Mouse (Mus musculus): ENCODE data around the gene Cops6. TPM values are rescaled to one million over a fixed set of nuclear protein-coding genes. Genes with fewer than 3 reads are reported as not detected.
A peak's percentile ranks its signal among the peaks of the same experiment; 100 is the strongest.

The Cops6 gene
- total RNA-seq (2012; rRNA removed) (78.4 and 80.6 TPM in 2 replicates), total RNA-seq (2014; rRNA removed) (86.4 and 88.4 TPM in 2 replicates), polyA plus RNA-seq (2012; ENCODE audit: insufficient read length, low read depth) (205 and 210 TPM in 2 replicates)

DNA sequence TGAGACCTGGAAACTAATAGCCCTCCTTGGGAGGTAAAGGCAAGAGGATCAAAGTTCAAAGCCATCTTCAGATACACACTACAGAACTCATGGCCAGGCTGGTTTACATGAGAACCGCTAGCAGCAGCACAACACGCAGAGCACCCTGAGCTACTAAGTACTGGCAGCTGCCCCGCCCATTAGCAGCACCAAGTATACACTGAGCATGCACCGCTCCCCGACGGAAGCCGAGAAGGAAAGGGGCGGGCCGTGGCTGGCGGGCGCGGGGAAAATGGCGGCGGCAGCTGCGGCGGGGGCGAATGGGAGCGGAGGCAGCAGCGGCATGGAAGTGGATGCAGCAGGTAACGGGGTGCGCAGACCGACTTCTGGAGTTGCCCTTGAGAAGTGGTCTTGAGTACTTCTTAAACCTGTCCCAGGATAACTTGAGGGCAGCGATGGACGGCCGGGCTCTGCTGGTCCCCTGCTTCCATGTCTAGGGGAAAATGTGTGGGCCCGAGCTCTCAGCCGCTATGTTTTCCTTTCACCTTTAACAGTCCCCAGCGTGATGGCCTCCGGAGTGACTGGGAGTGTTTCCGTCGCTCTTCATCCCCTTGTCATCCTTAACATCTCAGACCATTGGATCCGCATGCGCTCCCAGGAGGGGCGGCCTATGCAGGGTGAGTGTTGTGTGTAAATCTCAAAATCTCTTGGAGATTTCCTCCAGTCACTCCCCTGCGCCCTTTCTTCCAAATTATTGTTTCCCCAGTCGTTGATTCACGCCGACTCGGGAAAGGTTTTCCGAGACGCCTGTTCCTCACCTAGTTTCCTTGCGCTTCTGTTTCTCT is at the start of gene Cops6:
Cops6 (plus strand) TSS at position 230 of the 824 bp plus-strand sequence.
- in situ Hi-C loops (cut with MboI; ENCODE audit: low pct_ligation_motif_present, low pct_unique_long_range_greater_than_20kb, low sequenced_read_pairs) (loop anchor here (5.0 kb wide), 1 partner anchor 54 kb away; no protein-coding TSS in a partner anchor), dilution Hi-C loops (cut with MboI; ENCODE audit: extremely low pct_ligation_motif_present, extremely low pct_unique_long_range_greater_than_20kb, low sequenced_read_pairs) (no loop called here)
- Histone ChIP-seq H3K4me1 (ENCODE audit: control insufficient read depth in 1 of 2, insufficient read depth in 2 of 2) (peaks cover 0 to 22% of the 10 kb centered on the region in 2 experiments; a peak in 2 of 4 replicates), H3K4me2 (ENCODE audit: insufficient read depth, low read depth, poor library complexity, severe bottlenecking) (peak within 1 kb of the TSS; percentile 88), H3K79me2 (replicated peaks; ENCODE audit: control insufficient read depth, extremely low read depth, insufficient read depth, poor library complexity, severe bottlenecking) (peaks cover 6% of the 10 kb centered on the region; the same call in 1 of the 2 replicates), H3K27me3 (replicated peaks) (no peaks in the 10 kb centered on the region), H3K27ac (ENCODE audit: insufficient read depth, low read depth) (no peak within 1 kb of the TSS), H3K4me3 (replicated peaks in 1 of 3; ENCODE audit: low read depth in 2 of 3, low read length in 2 of 3, poor library complexity in 1 of 3) (peak within 1 kb of the TSS; percentile 62 to 90 (median 79)), H3K9ac (ENCODE audit: insufficient read depth, low read depth) (peak within 1 kb of the TSS; percentile 79), H3K36me3 (replicated peaks in 1 of 2; ENCODE audit: control insufficient read depth in 1 of 2, insufficient read depth in 1 of 2, low read length in 1 of 2) (peaks cover 36 to 40% of the 10 kb centered on the region in 2 experiments), H3K9me3 (replicated peaks; ENCODE audit: low read length) (no peaks in the 10 kb centered on the region)
- DNase-seq (ENCODE audit: extremely low read depth), result peak; percentile 93
- 0 out of 2 replicates have a peak, but pooled peaks have one; percentile 79 for TF ChIP-seq RCOR1 (conservative IDR thresholded peaks at IDR 0.05; ENCODE audit: low read depth, low read length)
- 0 out of 2 replicates have a peak, but pooled peaks have one; percentile 25 for TF ChIP-seq MAFK (IDR thresholded peaks at IDR 0.05; ENCODE audit: insufficient replicate concordance, low read length)
- no peak for TF ChIP-seq MYC (IDR thresholded peaks at IDR 0.05; ENCODE audit: low read depth, low read length)
- TF ChIP-seq MEF2A (IDR thresholded peaks at IDR 0.05; ENCODE audit: borderline replicate concordance, low read depth, low read length), result peak; percentile 78
- peak; percentile 93 for TF ChIP-seq NRF1 (IDR thresholded peaks at IDR 0.05; ENCODE audit: low read depth, low read length)
- peak; percentile 93 for TF ChIP-seq MXI1 (IDR thresholded peaks at IDR 0.05; ENCODE audit: low read depth, low read length)
- TF ChIP-seq POLR2AphosphoS2 (IDR thresholded peaks at IDR 0.05; ENCODE audit: low read depth, low read length), result peak; percentile 93
- no peak for TF ChIP-seq PAX5 (IDR thresholded peaks at IDR 0.05; ENCODE audit: low read length)
- TF ChIP-seq IRF4 (IDR thresholded peaks at IDR 0.05; ENCODE audit: low read depth, low read length), result peak; percentile 69; the same call in 1 of the 2 replicates
- TF ChIP-seq MAX (IDR thresholded peaks at IDR 0.05; ENCODE audit: low read length), result peak; percentile 74
- peak; percentile 34; the same call in 1 of the 2 replicates for TF ChIP-seq CHD2 (IDR thresholded peaks at IDR 0.05; ENCODE audit: low read length)
- 0 out of 2 replicates have a peak, but pooled peaks have one; percentile 45 for TF ChIP-seq TBP (conservative IDR thresholded peaks at IDR 0.05; ENCODE audit: low read depth, low read length)
- TF ChIP-seq ZKSCAN1 (IDR thresholded peaks at IDR 0.05; ENCODE audit: borderline replicate concordance, low read depth, low read length), result no peak
- TF ChIP-seq TCF12 (IDR thresholded peaks at IDR 0.05; ENCODE audit: low read depth, low read length), result peak; percentile 97
- peak; percentile 56; the same call in 1 of the 2 replicates for TF ChIP-seq E2F4 (IDR thresholded peaks at IDR 0.05; ENCODE audit: insufficient replicate concordance, low read depth, low read length)
- TF ChIP-seq CTCF (conservative IDR thresholded peaks at IDR 0.05 in 1 of 2, IDR thresholded peaks at IDR 0.05 in 1 of 2; ENCODE audit: low read depth in 2 of 2, low read length in 2 of 2), result no peak
- peak; percentile 88 for TF ChIP-seq NELFE (IDR thresholded peaks at IDR 0.05; ENCODE audit: low read depth, low read length)
- TF ChIP-seq ETS1 (conservative IDR thresholded peaks at IDR 0.05; ENCODE audit: low read depth, low read length), result 0 out of 2 replicates have a peak, but pooled peaks have one; percentile 15
- peak; percentile 94 for TF ChIP-seq ZMIZ1 (IDR thresholded peaks at IDR 0.05; ENCODE audit: low read depth, low read length)
- TF ChIP-seq HCFC1 (IDR thresholded peaks at IDR 0.05; ENCODE audit: low read depth, low read length), result peak; percentile 94
- no peak for TF ChIP-seq USF2 (conservative IDR thresholded peaks at IDR 0.05; ENCODE audit: low read depth, low read length)
- no peak for TF ChIP-seq ZNF384 (IDR thresholded peaks at IDR 0.05; ENCODE audit: low read depth, low read length)
- TF ChIP-seq POLR2A (IDR thresholded peaks at IDR 0.05; ENCODE audit: low read depth, low read length), result peak; percentile 89
- no peak for TF ChIP-seq ZC3H11A (IDR thresholded peaks at IDR 0.05; ENCODE audit: low read depth, low read length)
- TF ChIP-seq ELF1 (IDR thresholded peaks at IDR 0.05; ENCODE audit: low read depth, low read length), result peak; percentile 73
- TF ChIP-seq SMC3 (IDR thresholded peaks at IDR 0.05; ENCODE audit: low read depth, low read length), result no peak
- peak; percentile 89 for TF ChIP-seq SIN3A (IDR thresholded peaks at IDR 0.05; ENCODE audit: low read length)
- peak; percentile 31; the same call in 1 of the 2 replicates for TF ChIP-seq GABPA (IDR thresholded peaks at IDR 0.05; ENCODE audit: insufficient replicate concordance, low read depth, low read length)
- peak; percentile 94 for TF ChIP-seq MAZ (IDR thresholded peaks at IDR 0.05; ENCODE audit: low read depth, low read length)
- peak; percentile 91; the same call in 1 of the 2 replicates for TF ChIP-seq KAT2A (IDR thresholded peaks at IDR 0.05; ENCODE audit: insufficient replicate concordance, low read length)
